Mouse (Mus musculus) midbrain, embryonic 12.5 days (tissue): Measurements from ENCODE around the gene Cavin1. TPM values are rescaled to one million over a fixed set of nuclear protein-coding genes. Genes with fewer than 3 reads are reported as not detected.

ENCODE experiments used
- ATAC-seq: fragments of 200-750 bp; cut with Nextera tagmentation; 2 replicates; pipeline ENCODE4 v1.8.0; 2017; ENCODE audit warnings: low read depth, moderate TSS enrichment, moderate library complexity; ENCODE audit not compliant: low FRiP score
- H3K27ac ChIP-seq: fragments of 300-500 bp; sonication (generic); replicated peaks from 2 replicates; pipeline ENCODE4 v1.5.1; 2016; ENCODE audit warnings: mild to moderate bottlenecking
- H3K27me3 ChIP-seq: fragments of 300-500 bp; sonication (generic); 2 replicates; pipeline ENCODE4 v1.6.1; 2016; ENCODE audit warnings: mild to moderate bottlenecking
- H3K36me3 ChIP-seq: fragments of 300-500 bp; sonication (generic); 2 replicates; pipeline ENCODE4 v1.6.1; 2016
- H3K4me1 ChIP-seq: fragments of 300-500 bp; sonication (generic); 2 replicates; pipeline ENCODE4 v1.6.1; 2016
- H3K4me2 ChIP-seq: fragments of 300-500 bp; sonication (generic); replicated peaks from 2 replicates; pipeline ENCODE4 v1.6.1; 2016; ENCODE audit warnings: mild to moderate bottlenecking, moderate library complexity
- H3K4me3 ChIP-seq: fragments of 300-500 bp; sonication (generic); 2 replicates; pipeline ENCODE4 v1.5.1; 2016; ENCODE audit warnings: mild to moderate bottlenecking
- H3K9ac ChIP-seq: fragments of 300-500 bp; sonication (generic); replicated peaks from 2 replicates; pipeline ENCODE4 v1.6.1; 2016; ENCODE audit warnings: mild to moderate bottlenecking, moderate library complexity
- H3K9me3 ChIP-seq: fragments of 300-500 bp; sonication (generic); 2 replicates; pipeline ENCODE4 v1.6.1; 2016; ENCODE audit warnings: mild to moderate bottlenecking
- WGBS: fragments of 180-500 bp; shearing (Covaris S2); methylation state at CpG from one replicate; pipeline ENCODE4 v1.1.7; 2016; 5-methylcytosine and 5-hydroxymethylcytosine counted together
- polyA plus RNA-seq: library from polyadenylated mRNA; unstranded; fragments of >200 nt; fragmentation: Nextera tagmentation; extraction: Ambion mirVana; gene quantifications from 2 replicates; pipeline ENCODE4 v1.2.1, GENCODE M21; 2016

Cavin1 gene
- polyA plus RNA-seq, 1 experiment from 2014 or later, result 51.0 TPM

GRCm38 (mm10) chr11:100947548-100947947 is 23.1 kb downstream of the Cavin1 start:
- Histone ChIP-seq H3K4me2 (no peak overlapping the region), H3K4me1 (0 out of 2 replicates have a peak, but pooled peaks cover 4% of the 10 kb centered on the region), H3K27me3 (0 out of 2 replicates have a peak, but pooled peaks cover under 1% of the 10 kb centered on the region), H3K9ac (no peak overlapping the region), H3K36me3 (no peaks in the 10 kb centered on the region), H3K9me3 (no peaks in the 10 kb centered on the region), H3K4me3 (no peak overlapping the region), H3K27ac (no peak overlapping the region)
- ATAC-seq, result no peak

DNA sequence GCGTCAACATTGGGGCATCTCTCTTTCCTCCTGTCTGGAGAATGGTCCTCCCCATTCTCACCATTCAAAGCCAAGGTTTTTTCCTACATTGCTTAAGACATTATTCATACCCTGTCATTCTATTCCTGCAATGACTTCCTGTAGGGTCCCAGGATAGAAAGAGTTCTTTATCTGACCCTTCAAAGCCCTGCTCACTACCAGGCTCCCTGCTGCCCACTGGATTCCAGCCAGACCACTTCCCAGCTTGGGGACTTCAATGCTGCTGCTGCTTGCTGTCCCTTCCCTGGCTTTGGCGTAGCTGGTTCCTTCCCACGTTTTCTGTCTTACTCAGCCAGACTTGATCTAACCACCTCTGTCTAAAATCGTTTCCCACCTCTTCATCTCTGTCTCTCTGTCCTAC is 23.8 kb downstream of the Cavin1 start:
- H3K9ac ChIP-seq, result no peak overlapping the region
- no peaks in the 10 kb centered on the region for H3K36me3 ChIP-seq
- WGBS, result 50% methylated on average over 4 of the region's 4 CpGs
- H3K9me3 ChIP-seq, result no peaks in the 10 kb centered on the region
- no peak overlapping the region for H3K4me3 ChIP-seq
- H3K27me3 ChIP-seq, result 0 out of 2 replicates have a peak, but pooled peaks cover 4% of the 10 kb centered on the region
- H3K4me1 ChIP-seq, result 0 out of 2 replicates have a peak, but pooled peaks cover 2% of the 10 kb centered on the region
- H3K27ac ChIP-seq, result no peak overlapping the region
- ATAC-seq, result no peak
- H3K4me2 ChIP-seq, result no peak overlapping the region

DNA sequence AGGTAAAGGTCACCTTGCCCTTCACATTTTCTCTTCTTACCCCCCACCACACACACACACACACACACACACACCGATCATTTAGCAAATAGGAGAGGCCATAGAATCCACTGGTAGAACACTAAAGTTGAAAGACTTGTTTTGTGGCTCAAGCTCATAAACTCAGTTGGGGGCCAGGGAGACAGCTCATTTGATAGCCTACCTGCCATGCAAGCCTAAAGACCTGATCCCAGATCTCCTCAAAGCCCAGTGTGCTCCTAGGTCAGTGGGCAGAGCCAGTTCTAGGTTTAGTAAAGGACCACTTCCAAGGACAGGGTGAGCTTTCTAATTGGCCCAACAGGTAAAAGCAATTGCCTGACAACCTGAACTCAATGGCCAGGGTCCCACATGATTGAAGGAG is 28.3 kb downstream of the Cavin1 start:
- H3K4me1 ChIP-seq, result peaks cover 19% of the 10 kb centered on the region
- H3K27ac ChIP-seq, result no peak overlapping the region
- 100% methylated on average over 1 of the region's 1 CpGs for WGBS
- no peak overlapping the region for H3K4me2 ChIP-seq
- no peak overlapping the region for H3K9ac ChIP-seq
- no peaks in the 10 kb centered on the region for H3K9me3 ChIP-seq
- H3K36me3 ChIP-seq, result no peaks in the 10 kb centered on the region
- H3K27me3 ChIP-seq, result 0 out of 2 replicates have a peak, but pooled peaks cover 4% of the 10 kb centered on the region
- H3K4me3 ChIP-seq, result no peak overlapping the region
- ATAC-seq, result no peak

- H3K27me3 ChIP-seq, result 0 out of 2 replicates have a peak, but pooled peaks cover 4% of the 10 kb centered on the region
- WGBS, result under 1% methylated on average over 29 of the region's 29 CpGs
- no peaks in the 10 kb centered on the region for H3K36me3 ChIP-seq
- no peaks in the 10 kb centered on the region for H3K9me3 ChIP-seq
- peak; percentile 98 for ATAC-seq
- H3K9ac ChIP-seq, result peak within 1 kb of the TSS; percentile 86
- peaks cover 21% of the 10 kb centered on the region for H3K4me1 ChIP-seq
- H3K27ac ChIP-seq, result peak within 1 kb of the TSS; percentile 58; the same call in 1 of the 2 replicates
- H3K4me3 ChIP-seq, result peak within 1 kb of the TSS; percentile 91
- peak within 1 kb of the TSS; percentile 70 for H3K4me2 ChIP-seq
Observed at GRCm38 (mm10) chr11:100939512-100940151, 31.1 kb downstream of the Cavin1 start, which contains the start of gene Stat3. Gene Stat3 (minus strand): TSS chr11:100939540.

- H3K27me3 ChIP-seq, result 0 out of 2 replicates have a peak, but pooled peaks cover 4% of the 10 kb centered on the region
- WGBS, result under 1% methylated on average over 48 of the region's 48 CpGs
- ATAC-seq, result 0 out of 2 replicates have a peak, but pooled peaks have one; percentile 1
- no peaks in the 10 kb centered on the region for H3K9me3 ChIP-seq
- H3K4me1 ChIP-seq, result peaks cover 21% of the 10 kb centered on the region
- H3K4me2 ChIP-seq, result peak overlapping the region; percentile 70
- peak overlapping the region; percentile 58; the same call in 1 of the 2 replicates for H3K27ac ChIP-seq
- H3K36me3 ChIP-seq, result no peaks in the 10 kb centered on the region
- peak overlapping the region; percentile 91 for H3K4me3 ChIP-seq
- peak overlapping the region; percentile 86 for H3K9ac ChIP-seq
Observed at GRCm38 (mm10) chr11:100938711-100939511, 31.8 kb downstream of the Cavin1 start.

DNA sequence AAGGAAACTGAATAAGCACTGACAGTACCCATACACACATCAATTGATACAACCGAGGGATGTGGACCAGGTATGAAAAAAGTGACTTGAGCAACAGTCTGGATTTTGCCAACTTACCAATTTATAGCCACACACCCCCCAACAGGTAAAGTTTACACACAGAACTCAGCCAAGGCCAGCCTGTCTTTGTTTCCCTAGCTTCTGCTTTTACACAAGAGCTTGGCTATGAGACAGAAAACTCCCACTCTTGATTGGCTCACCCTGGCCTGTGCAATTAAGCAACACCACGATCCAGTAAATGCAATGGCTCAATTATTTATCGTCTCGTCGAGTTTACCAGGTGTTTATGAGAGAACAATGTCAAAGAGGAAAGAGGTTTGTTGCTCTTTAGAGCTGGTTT is 32.6 kb downstream of the Cavin1 start:
- H3K4me2 ChIP-seq, result peak overlapping the region; percentile 70
- no peaks in the 10 kb centered on the region for H3K9me3 ChIP-seq
- no peak overlapping the region for H3K27ac ChIP-seq
- H3K27me3 ChIP-seq, result 0 out of 2 replicates have a peak, but pooled peaks cover 4% of the 10 kb centered on the region
- 42% methylated on average over 5 of the region's 5 CpGs for whole genome bisulfite sequencing
- H3K4me1 ChIP-seq, result peaks cover 21% of the 10 kb centered on the region
- ATAC-seq, result no peak
- no peaks in the 10 kb centered on the region for H3K36me3 ChIP-seq
- peak overlapping the region; percentile 91; the same call in 1 of the 2 replicates for H3K4me3 ChIP-seq
- no peak overlapping the region for H3K9ac ChIP-seq

- Histone ChIP-seq H3K36me3 (no peaks in the 10 kb centered on the region), H3K27me3 (0 out of 2 replicates have a peak, but pooled peaks cover 1% of the 10 kb centered on the region), H3K4me2 (no peak overlapping the region), H3K9me3 (no peaks in the 10 kb centered on the region), H3K27ac (no peak overlapping the region), H3K4me1 (peaks cover 21% of the 10 kb centered on the region), H3K4me3 (no peak overlapping the region), H3K9ac (no peak overlapping the region)
- 69% methylated on average over 4 of the region's 4 CpGs for WGBS
- ATAC-seq, result no peak
Observed at GRCm38 (mm10) chr11:100937295-100937694, 33.4 kb downstream of the Cavin1 start.

DNA sequence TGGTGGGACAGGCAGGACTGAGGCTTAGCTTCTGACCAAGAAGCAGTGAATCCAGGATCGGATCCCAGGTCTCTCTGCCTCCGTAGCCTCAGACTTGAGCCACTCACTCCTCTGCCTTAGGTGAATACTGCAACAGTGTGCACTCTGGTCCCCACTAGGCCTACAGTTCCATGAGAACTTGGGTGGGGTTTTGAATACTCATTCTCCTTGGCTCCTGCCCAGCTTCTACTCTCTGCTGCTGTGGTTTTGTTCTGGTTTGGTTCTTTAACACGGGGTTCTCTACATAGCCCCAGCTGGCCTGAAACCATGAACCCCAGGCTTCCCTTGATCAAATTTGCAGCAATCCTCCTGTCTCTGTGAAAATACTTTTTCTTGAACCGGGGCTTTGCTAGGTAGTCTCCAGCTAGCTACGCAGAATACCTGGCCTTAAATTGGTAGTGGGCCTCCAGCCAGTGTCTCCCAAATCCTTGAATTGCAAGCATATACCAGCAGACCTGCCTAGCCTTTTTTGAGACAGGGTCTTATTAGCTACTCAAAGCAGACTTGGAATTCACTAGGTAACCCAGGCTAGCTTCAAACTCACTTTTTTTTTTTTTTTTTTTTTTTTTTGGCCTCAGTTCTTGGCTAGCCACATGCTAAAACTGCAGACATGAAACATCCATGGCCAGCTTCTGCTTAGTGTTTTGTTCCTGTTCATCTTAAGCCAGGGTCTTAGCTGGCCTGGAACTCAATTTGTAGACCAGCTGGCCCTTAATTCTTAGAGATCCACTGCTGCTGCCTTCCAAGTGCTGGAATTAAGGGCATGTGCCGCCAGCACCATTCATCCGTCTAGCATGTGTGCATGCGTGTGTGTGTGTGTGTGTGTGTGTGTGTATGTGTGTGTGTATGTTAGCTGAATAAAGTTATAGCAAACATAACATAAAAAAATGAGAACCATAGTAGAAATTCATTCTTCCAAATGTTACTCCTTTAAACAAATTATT is 35.0 kb downstream of the Cavin1 start:
- H3K4me1 ChIP-seq, result peaks cover 26% of the 10 kb centered on the region
- no peak for ATAC-seq
- H3K9me3 ChIP-seq, result no peaks in the 10 kb centered on the region
- no peak overlapping the region for H3K4me2 ChIP-seq
- H3K27ac ChIP-seq, result no peak overlapping the region
- no peak overlapping the region for H3K4me3 ChIP-seq
- WGBS, result 90% methylated on average over 8 of the region's 8 CpGs
- no peaks in the 10 kb centered on the region for H3K36me3 ChIP-seq
- H3K9ac ChIP-seq, result no peak overlapping the region
- no peaks in the 10 kb centered on the region for H3K27me3 ChIP-seq

DNA sequence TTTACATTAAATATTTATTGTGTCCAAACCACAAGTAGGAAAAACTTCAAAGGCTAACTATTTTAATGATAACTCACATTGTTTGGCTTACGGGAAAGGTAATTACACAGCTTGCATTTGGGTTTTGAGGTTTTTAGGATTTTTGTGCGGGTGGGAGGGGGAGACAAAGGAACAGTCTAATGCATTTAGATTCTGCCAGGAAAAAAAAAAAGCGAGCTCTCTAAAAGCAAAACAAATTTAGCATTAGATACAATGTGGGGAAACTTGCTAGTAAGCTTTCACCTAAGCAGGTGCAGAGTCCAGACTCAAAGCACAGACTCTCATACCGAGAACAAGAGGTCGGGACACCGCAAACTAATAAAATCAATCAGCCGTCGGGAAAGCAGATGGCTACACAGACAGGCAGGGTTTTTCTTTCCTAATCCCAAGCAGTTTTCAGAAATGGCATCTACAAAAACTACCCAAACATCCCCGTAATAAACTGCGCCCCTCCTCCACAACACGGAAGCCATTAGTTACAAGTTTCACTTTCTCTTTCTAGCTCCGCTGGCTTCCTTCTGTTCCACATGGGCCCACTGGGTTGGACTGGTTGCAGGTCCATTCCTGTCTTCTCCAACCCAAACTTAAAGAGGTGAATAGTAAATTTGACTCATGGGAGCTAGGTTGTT is 39.3 kb downstream of the Cavin1 start:
- H3K27ac ChIP-seq, result no peak overlapping the region
- WGBS, result 73% methylated on average over 12 of the region's 12 CpGs
- H3K9me3 ChIP-seq, result no peaks in the 10 kb centered on the region
- ATAC-seq, result no peak
- H3K9ac ChIP-seq, result no peak overlapping the region
- no peaks in the 10 kb centered on the region for H3K36me3 ChIP-seq
- H3K27me3 ChIP-seq, result no peaks in the 10 kb centered on the region
- no peak overlapping the region for H3K4me3 ChIP-seq
- H3K4me1 ChIP-seq, result 0 out of 2 replicates have a peak, but pooled peaks cover 5% of the 10 kb centered on the region
- H3K4me2 ChIP-seq, result no peak overlapping the region

GRCm38 (mm10) chr11:100930611-100931010 is 40.1 kb downstream of the Cavin1 start:
- Histone ChIP-seq H3K9me3 (no peaks in the 10 kb centered on the region), H3K27me3 (no peaks in the 10 kb centered on the region), H3K4me1 (0 out of 2 replicates have a peak, but pooled peaks cover 5% of the 10 kb centered on the region), H3K27ac (no peak overlapping the region), H3K4me3 (no peak overlapping the region), H3K36me3 (no peaks in the 10 kb centered on the region), H3K4me2 (no peak overlapping the region), H3K9ac (no peak overlapping the region)
- WGBS, result 75% methylated on average over 7 of the region's 7 CpGs
- no peak for ATAC-seq

DNA sequence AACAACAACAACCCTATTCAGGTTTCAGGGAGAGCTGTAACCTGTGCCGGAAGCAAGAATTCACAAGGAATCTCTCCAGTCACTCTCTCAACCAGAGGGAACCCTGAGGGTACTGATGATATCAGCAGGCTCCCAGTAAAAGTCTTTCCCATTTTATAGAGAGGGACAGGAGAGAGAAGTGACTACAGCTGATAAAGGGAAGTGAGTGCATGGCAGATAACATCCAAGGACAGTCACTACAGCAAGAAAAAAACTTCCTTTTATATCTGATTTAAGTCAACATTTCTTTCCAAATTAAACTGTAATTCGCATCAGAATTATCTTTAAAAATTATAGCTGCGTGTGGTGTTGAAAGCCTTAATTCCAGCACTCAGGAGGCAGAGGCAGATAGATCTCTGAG is 43.3 kb downstream of the Cavin1 start:
- Histone ChIP-seq H3K9me3 (no peaks in the 10 kb centered on the region), H3K4me3 (no peak overlapping the region), H3K36me3 (no peaks in the 10 kb centered on the region), H3K27me3 (no peaks in the 10 kb centered on the region), H3K27ac (no peak overlapping the region), H3K4me1 (0 out of 2 replicates have a peak, but pooled peaks cover 5% of the 10 kb centered on the region), H3K9ac (no peak overlapping the region), H3K4me2 (no peak overlapping the region)
- WGBS, result 90% methylated on average over 3 of the region's 3 CpGs
- no peak for ATAC-seq
